Mouse (Mus musculus): ENCODE data around the gene Atp12a.

GRCm38 (mm10) chr14:56402311-56403071, 37.6 kb downstream of the Atp12a start, which contains the start of gene Rnf17:
- no peak for TF ChIP-seq POLR2A (IDR thresholded peaks at IDR 0.05; ENCODE audit: borderline replicate concordance, extremely low read depth, insufficient read depth, insufficient read length, poor library complexity, severe bottlenecking)
- no peak for TF ChIP-seq CTCF (IDR thresholded peaks at IDR 0.05; ENCODE audit: borderline replicate concordance, extremely low read depth, insufficient read depth, insufficient read length)
